Mouse (Mus musculus) megakaryocyte, embryonic 14.5 days (primary cell): Measurements from ENCODE around the gene Psmb10.

Experiments used
- FLI1 ChIP-seq: IDR thresholded peaks from 2 replicates; pipeline ENCODE4 v1.6.1; 2012; ENCODE audit warnings: low read length, inconsistent platforms, mixed read lengths
- GATA1 ChIP-seq: IDR thresholded peaks from 3 replicates; pipeline ENCODE4 v1.6.1; 2012; ENCODE audit warnings: mixed read lengths, low read length, inconsistent platforms, borderline replicate concordance

- no peak for TF ChIP-seq GATA1
- no peak for TF ChIP-seq FLI1
These were observed 4.5 kb downstream of the Psmb10 start, which contains the start of gene Ctrl for GRCm38 (mm10) chr8:105933762-105934161.
